Mouse (Mus musculus) cerebellum, postnatal 4 days (tissue): ENCODE data around the gene Isoc2a.
A peak's percentile ranks its signal among the peaks of the same experiment; 100 is the strongest.

ENCODE experiments used
- DNase-seq, 2 experiments: peaks; one replicate each; pipeline ENCODE4 v3.0.0; 2022; ENCODE audit warnings: low spot score in 2 of 2, mixed read lengths in 1 of 2

The Isoc2a gene

DNA sequence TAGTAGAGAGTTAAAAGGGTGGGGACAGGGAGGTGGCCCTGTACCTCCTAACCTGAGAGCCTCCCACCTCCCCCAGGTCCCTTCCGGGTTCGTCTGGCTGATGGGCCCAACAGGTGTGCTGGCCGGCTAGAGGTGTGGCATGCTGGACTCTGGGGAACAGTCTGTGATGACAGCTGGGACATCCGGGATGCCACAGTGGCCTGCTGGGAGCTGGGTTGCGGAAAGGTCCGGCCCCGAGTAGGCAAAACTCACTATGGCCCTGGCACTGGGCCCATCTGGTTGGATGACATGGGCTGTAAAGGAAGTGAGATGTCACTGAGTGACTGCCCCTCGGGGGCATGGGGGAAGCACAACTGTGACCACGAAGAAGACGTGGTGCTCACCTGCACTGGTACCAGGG lies 59.9 kb downstream of the Isoc2a start:
- no peak for DNase-seq

GRCm38 (mm10) chr7:4937392-4937791 lies 60.4 kb downstream of the Isoc2a start:
- no peak for DNase-seq

GRCm38 (mm10) chr7:4938456-4938855 lies 61.5 kb downstream of the Isoc2a start:
- peak in 1 of 2 experiments; percentile 76 for DNase-seq

DNA sequence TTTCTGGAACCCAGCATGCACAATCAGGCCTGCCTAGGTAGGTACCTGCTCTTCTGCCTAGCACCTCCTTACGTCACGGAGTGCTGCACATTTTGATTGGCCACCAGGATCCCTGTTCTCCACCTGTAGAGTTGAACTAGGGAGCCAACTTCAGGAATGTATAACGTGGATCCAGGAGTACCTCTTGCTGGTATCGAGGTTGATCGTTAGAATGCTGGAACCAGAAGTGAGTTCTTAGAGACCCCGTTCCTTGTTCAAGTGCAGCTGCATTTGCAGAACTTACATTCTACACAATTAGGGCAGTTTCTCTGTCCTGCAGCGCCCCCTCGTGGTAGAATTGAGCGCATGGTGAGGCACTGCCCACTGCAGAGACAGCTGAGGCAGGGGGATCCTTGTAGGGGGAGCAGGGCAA lies 63.1 kb downstream of the Isoc2a start:
- DNase-seq, result peak; percentile 65 to 79

GRCm38 (mm10) chr7:4942673-4943072 lies 65.7 kb downstream of the Isoc2a start:
- no peak for DNase-seq

DNA sequence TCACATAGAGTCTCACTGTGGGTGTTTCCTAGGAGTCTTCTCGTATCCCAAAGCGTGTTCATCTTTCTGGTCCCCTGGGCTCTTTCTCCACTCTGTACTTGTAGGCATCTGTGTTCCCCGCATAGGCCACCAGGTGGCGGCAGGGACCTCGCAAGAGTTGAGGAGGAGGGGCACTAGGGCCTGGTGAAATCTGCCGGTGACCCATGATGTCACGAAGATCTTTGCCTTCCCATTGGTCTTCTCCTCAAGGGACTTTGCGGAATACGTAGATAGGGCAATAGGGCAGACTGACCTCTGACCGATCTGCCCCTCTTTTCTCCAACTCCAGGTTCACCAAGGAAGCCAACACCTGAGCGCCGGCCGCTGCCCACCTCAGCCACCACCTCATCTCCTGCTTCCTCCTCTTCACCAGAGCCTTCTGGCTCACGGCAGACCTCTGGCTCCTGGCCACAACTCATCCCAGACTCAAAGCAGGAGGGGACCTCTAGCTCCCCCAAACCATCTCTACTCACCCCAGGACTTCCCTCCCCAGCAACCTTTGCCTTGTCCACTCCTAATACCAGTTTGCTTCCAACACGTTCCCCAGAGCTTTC lies 66.4 kb downstream of the Isoc2a start:
- DNase-seq, result peak; percentile 86 to 91
